In the genomic region with DNA sequence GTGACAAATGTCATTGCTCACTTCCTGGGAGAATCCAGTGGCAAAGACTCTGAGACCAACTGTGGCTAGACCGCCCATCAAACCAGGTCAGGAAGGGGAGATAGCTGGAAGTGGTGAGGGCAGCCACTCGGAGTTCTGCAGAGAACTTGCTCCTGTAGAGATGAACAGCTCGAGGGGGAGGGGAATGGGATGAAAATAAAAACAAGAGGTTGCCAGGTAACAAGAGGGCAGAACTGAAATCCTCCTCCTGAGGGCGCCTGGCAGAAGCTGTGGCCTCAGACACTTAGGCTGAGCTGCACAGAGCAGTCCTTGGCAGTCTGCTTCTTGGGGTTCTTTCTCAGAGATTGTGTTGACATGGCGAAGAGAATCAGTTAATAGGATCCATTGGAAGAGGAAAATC, we compare ENCODE assay signal across 17 mouse cellular contexts.
DNase-seq lines count a peak whose midpoint lies in the region; ATAC-seq and TF ChIP-seq lines count a peak whose summit lies in the region.
"Had no signal": no experiment of that assay in that cellular context is flagged by ENCODE, and none has a peak within 500 bp of the region (broad histone marks: within the 10 kb centered on the region; RNA-seq: fewer than 3 reads in every experiment).

No protein-coding gene starts in this region.

- DNase-seq in heart, adult 2 months = no peak
- peak; percentile 12 for DNase-seq in lung, postnatal 0 days (ENCODE audit: low spot score)
- no peak for DNase-seq in lung, adult 2 months
- peak; percentile 21 for DNase-seq in ZHBTc4 (ENCODE audit: low read depth, low spot score)
- peak; percentile 17 for DNase-seq in embryo, embryonic 11 days
- no peak for DNase-seq in thymus, postnatal 25 days
- no peak for DNase-seq in kidney, adult 11 months
- DNase-seq: adrenal gland, adult 8-10 months; heart, adult 18-20 months; right cerebral cortex, postnatal 14 days; thymus, adult 2 months had no signal

- no peaks in the 10 kb centered on the region for H3K9me3 ChIP-seq in heart, embryonic 11.5 days (replicated peaks; ENCODE audit: control insufficient read depth, low read length)
- no peaks in the 10 kb centered on the region for H3K9me3 ChIP-seq in lung, postnatal 0 days (ENCODE audit: low read length)
- H3K9me3 ChIP-seq: limb, embryonic 13.5 days; midbrain, embryonic 12.5 days; neural tube, embryonic 12.5 days had no signal

- H3K27me3 ChIP-seq in heart, embryonic 11.5 days (ENCODE audit: control insufficient read depth, insufficient read depth, low read length) = no peaks in the 10 kb centered on the region
- no peaks in the 10 kb centered on the region for H3K27me3 ChIP-seq in heart, adult 2 months (ENCODE audit: control insufficient read depth, insufficient read depth, low read length)
- no peaks in the 10 kb centered on the region for H3K27me3 ChIP-seq in lung, postnatal 0 days (replicated peaks; ENCODE audit: insufficient read depth, low read length)
- H3K27me3 ChIP-seq: limb, embryonic 13.5 days; neural tube, embryonic 12.5 days; Patski had no signal

- no peaks in the 10 kb centered on the region for H3K4me1 ChIP-seq in heart, embryonic 11.5 days (ENCODE audit: control insufficient read depth, insufficient read depth, low read length)
- H3K4me1 ChIP-seq in heart, adult 2 months (ENCODE audit: control insufficient read depth, insufficient read depth, low read length) = no peaks in the 10 kb centered on the region
- H3K4me1 ChIP-seq in lung, postnatal 0 days (ENCODE audit: insufficient read depth, low read depth, low read length) = no peaks in the 10 kb centered on the region
- no peaks in the 10 kb centered on the region for H3K4me1 ChIP-seq in lung, adult 2 months (ENCODE audit: control insufficient read depth, insufficient read depth, low read length)
- H3K4me1 ChIP-seq: neural tube, embryonic 12.5 days had no signal

- intact Hi-C loops in heart, adult 2 months (cut with DNase I) = no loop called here

- no peak overlapping the region for H3K4me3 ChIP-seq in heart, embryonic 11.5 days (ENCODE audit: low read depth, low read length)
- H3K4me3 ChIP-seq in heart, adult 2 months = no peak overlapping the region
- no peak overlapping the region for H3K4me3 ChIP-seq in lung, postnatal 0 days (ENCODE audit: low read depth, low read length)
- no peak overlapping the region for H3K4me3 ChIP-seq in lung, adult 2 months (replicated peaks; ENCODE audit: extremely low read depth, low read depth, low read length)
- H3K4me3 ChIP-seq: limb, embryonic 13.5 days; midbrain, embryonic 12.5 days; neural tube, embryonic 12.5 days had no signal

- H3K9ac ChIP-seq in heart, embryonic 11.5 days (ENCODE audit: low read depth, low read length) = no peak overlapping the region
- no peak overlapping the region for H3K9ac ChIP-seq in heart, adult 2 months (ENCODE audit: low read depth, low read length)
- no peak overlapping the region for H3K9ac ChIP-seq in lung, postnatal 0 days (replicated peaks; ENCODE audit: low read depth)
- H3K9ac ChIP-seq: limb, embryonic 13.5 days; midbrain, embryonic 12.5 days; neural tube, embryonic 12.5 days had no signal

- H3K36me3 ChIP-seq in heart, embryonic 11.5 days (ENCODE audit: control insufficient read depth, insufficient read depth, low read length) = no peaks in the 10 kb centered on the region
- H3K36me3 ChIP-seq in heart, adult 2 months (ENCODE audit: control insufficient read depth, insufficient read depth, low read length) = no peaks in the 10 kb centered on the region
- H3K36me3 ChIP-seq in lung, postnatal 0 days (ENCODE audit: insufficient read depth, low read length) = no peaks in the 10 kb centered on the region
- H3K36me3 ChIP-seq: limb, embryonic 13.5 days; midbrain, embryonic 12.5 days; neural tube, embryonic 12.5 days had no signal

- H3K79me2 ChIP-seq in heart, adult 2 months (replicated peaks; ENCODE audit: control insufficient read depth, insufficient read depth, low read length) = no peaks in the 10 kb centered on the region

- no peak for TF ChIP-seq CTCF in heart, adult 2 months (IDR thresholded peaks at IDR 0.05)
- TF ChIP-seq CTCF in lung, postnatal 0 days (IDR thresholded peaks at IDR 0.05) = peak; percentile 10; the same call in 1 of the 2 replicates
- TF ChIP-seq CTCF in lung, adult 2 months (IDR thresholded peaks at IDR 0.05; ENCODE audit: insufficient read depth, low read length) = no peak

- WGBS in heart, embryonic 11.5 days (ENCODE audit: insufficient replicate concordance) = 26% methylated on average over 5 of the region's 5 CpGs
- WGBS in heart, adult 2 months = 34% methylated on average over 5 of the region's 5 CpGs
- 40% methylated on average over 5 of the region's 5 CpGs for WGBS in lung, postnatal 0 days
- WGBS in lung, adult 2 months = 37% methylated on average over 5 of the region's 5 CpGs

- no peak overlapping the region for H3K27ac ChIP-seq in heart, embryonic 11.5 days (ENCODE audit: low read depth, low read length)
- no peak overlapping the region for H3K27ac ChIP-seq in heart, adult 2 months
- H3K27ac ChIP-seq in lung, postnatal 0 days (ENCODE audit: low read length) = no peak overlapping the region
- H3K27ac ChIP-seq: limb, embryonic 13.5 days; midbrain, embryonic 12.5 days; neural tube, embryonic 12.5 days had no signal

- peak; percentile 59 for ATAC-seq in heart, embryonic 11.5 days (replicated peaks; ENCODE audit: insufficient number of reproducible peaks, low FRiP score, low TSS enrichment)
- no peak for ATAC-seq in lung, postnatal 0 days
- ATAC-seq: inflammation-experienced regulatory T-cells, adult 6 months; Patski had no signal

- no peak for TF ChIP-seq POLR2A in heart, adult 2 months (IDR thresholded peaks at IDR 0.05; ENCODE audit: insufficient read depth, low read depth, low read length)
- TF ChIP-seq POLR2A in lung, adult 2 months (IDR thresholded peaks at IDR 0.05; ENCODE audit: borderline replicate concordance, extremely low read depth, low read depth, low read length) = no peak

- no peak for TF ChIP-seq EP300 in heart, adult 2 months (IDR thresholded peaks at IDR 0.05; ENCODE audit: insufficient read depth, low read depth, low read length)
- no peak for TF ChIP-seq EP300 in lung, postnatal 0 days (IDR thresholded peaks at IDR 0.05)

- no peak overlapping the region for H3K4me2 ChIP-seq in heart, embryonic 11.5 days
- no peak overlapping the region for H3K4me2 ChIP-seq in lung, postnatal 0 days (replicated peaks; ENCODE audit: low read depth, low read length)
- H3K4me2 ChIP-seq: limb, embryonic 13.5 days; midbrain, embryonic 12.5 days; neural tube, embryonic 12.5 days had no signal

Comparison
In these comparisons a context has a peak if more than half of its experiments do, and no peak if none do; other contexts are left out.
1. DNase-seq: peak in lung, postnatal 0 days (single experiment), ZHBTc4 (single experiment) and embryo, embryonic 11 days (single experiment); none in heart, adult 2 months (0 of 2), lung, adult 2 months (single experiment), thymus, postnatal 25 days (single experiment) and kidney, adult 11 months (single experiment).